Mouse (Mus musculus): ENCODE results near the gene Foxp1. TPM values are rescaled to one million over a fixed set of nuclear protein-coding genes. Genes with fewer than 3 reads are reported as not detected.
A peak's percentile ranks its signal among the peaks of the same experiment; 100 is the strongest.

Gene Foxp1
- polyA plus RNA-seq, 1 experiment = 129 TPM

GRCm38 (mm10) chr6:99094339-99094989, 428.1 kb downstream of the Foxp1 start:
- 0 out of 2 replicates have a peak overlapping the region, but pooled peaks have one; percentile 16 for H3K27ac ChIP-seq (ENCODE audit: control insufficient read depth, insufficient read depth, low read length)

GRCm38 (mm10) chr6:99093856-99094255, 428.7 kb downstream of the Foxp1 start:
- H3K27ac ChIP-seq (ENCODE audit: control insufficient read depth, insufficient read depth, low read length) = no peak overlapping the region
- WGBS = 82% methylated on average over 2 of the region's 2 CpGs

More at GRCm38 (mm10) chr6:99094339-99094989, 428.1 kb downstream of the Foxp1 start:
- 76% methylated on average over 10 of the region's 10 CpGs for WGBS
- no peak for TF ChIP-seq CTCF (IDR thresholded peaks at IDR 0.05; ENCODE audit: borderline replicate concordance, control insufficient read depth, extremely low read depth, insufficient read depth, low read length, poor library complexity)
- no peak for TF ChIP-seq POLR2A (IDR thresholded peaks at IDR 0.05; ENCODE audit: control insufficient read depth, extremely low read depth, insufficient read depth, low read length, poor library complexity)
- Histone ChIP-seq H3K4me3 (ENCODE audit: control insufficient read depth, insufficient read depth, low read length) (peak overlapping the region; percentile 27), H3K27me3 (ENCODE audit: control insufficient read depth, insufficient read depth, low read length) (no peaks in the 10 kb centered on the region), H3K36me3 (ENCODE audit: control insufficient read depth, insufficient read depth, low read length) (no peaks in the 10 kb centered on the region), H3K4me1 (replicated peaks; ENCODE audit: control insufficient read depth, insufficient read depth, low read length) (peaks cover 20% of the 10 kb centered on the region)
- DNase-seq = no peak

GRCm38 (mm10) chr6:99093208-99093607, 429.3 kb downstream of the Foxp1 start:
- WGBS = 87% methylated on average over 5 of the region's 5 CpGs
- Histone ChIP-seq H3K4me1 (replicated peaks; ENCODE audit: control insufficient read depth, insufficient read depth, low read length) (peaks cover 20% of the 10 kb centered on the region), H3K4me3 (ENCODE audit: control insufficient read depth, insufficient read depth, low read length) (no peak overlapping the region), H3K27ac (ENCODE audit: control insufficient read depth, insufficient read depth, low read length) (no peak overlapping the region), H3K36me3 (ENCODE audit: control insufficient read depth, insufficient read depth, low read length) (no peaks in the 10 kb centered on the region), H3K27me3 (ENCODE audit: control insufficient read depth, insufficient read depth, low read length) (no peaks in the 10 kb centered on the region)
- TF ChIP-seq CTCF (IDR thresholded peaks at IDR 0.05; ENCODE audit: borderline replicate concordance, control insufficient read depth, extremely low read depth, insufficient read depth, low read length, poor library complexity) (no peak), POLR2A (IDR thresholded peaks at IDR 0.05; ENCODE audit: control insufficient read depth, extremely low read depth, insufficient read depth, low read length, poor library complexity) (no peak)
- no peak for DNase-seq

More at GRCm38 (mm10) chr6:99093856-99094255, 428.7 kb downstream of the Foxp1 start:
- Histone ChIP-seq H3K4me3 (ENCODE audit: control insufficient read depth, insufficient read depth, low read length) (no peak overlapping the region), H3K27me3 (ENCODE audit: control insufficient read depth, insufficient read depth, low read length) (no peaks in the 10 kb centered on the region), H3K36me3 (ENCODE audit: control insufficient read depth, insufficient read depth, low read length) (no peaks in the 10 kb centered on the region), H3K4me1 (replicated peaks; ENCODE audit: control insufficient read depth, insufficient read depth, low read length) (peaks cover 20% of the 10 kb centered on the region)
- no peak for DNase-seq
- TF ChIP-seq CTCF (IDR thresholded peaks at IDR 0.05; ENCODE audit: borderline replicate concordance, control insufficient read depth, extremely low read depth, insufficient read depth, low read length, poor library complexity) = no peak
- no peak for TF ChIP-seq POLR2A (IDR thresholded peaks at IDR 0.05; ENCODE audit: control insufficient read depth, extremely low read depth, insufficient read depth, low read length, poor library complexity)

- H3K27me3 ChIP-seq (ENCODE audit: control insufficient read depth, insufficient read depth, low read length) = no peaks in the 10 kb centered on the region
- no peak for DNase-seq
- WGBS = 90% methylated on average over 2 of the region's 2 CpGs
- H3K36me3 ChIP-seq (ENCODE audit: control insufficient read depth, insufficient read depth, low read length) = no peaks in the 10 kb centered on the region
- no peak overlapping the region for H3K27ac ChIP-seq (ENCODE audit: control insufficient read depth, insufficient read depth, low read length)
- H3K4me1 ChIP-seq (replicated peaks; ENCODE audit: control insufficient read depth, insufficient read depth, low read length) = peaks cover 13% of the 10 kb centered on the region
- no peak for TF ChIP-seq CTCF (IDR thresholded peaks at IDR 0.05; ENCODE audit: borderline replicate concordance, control insufficient read depth, extremely low read depth, insufficient read depth, low read length, poor library complexity)
- TF ChIP-seq POLR2A (IDR thresholded peaks at IDR 0.05; ENCODE audit: control insufficient read depth, extremely low read depth, insufficient read depth, low read length, poor library complexity) = no peak
- no peak overlapping the region for H3K4me3 ChIP-seq (ENCODE audit: control insufficient read depth, insufficient read depth, low read length)
Observed at GRCm38 (mm10) chr6:99091799-99092198, 430.7 kb downstream of the Foxp1 start.

GRCm38 (mm10) chr6:99087598-99087997, 434.9 kb downstream of the Foxp1 start:
- Histone ChIP-seq H3K4me1 (replicated peaks; ENCODE audit: control insufficient read depth, insufficient read depth, low read length) (no peaks in the 10 kb centered on the region), H3K4me3 (ENCODE audit: control insufficient read depth, insufficient read depth, low read length) (no peak overlapping the region), H3K27me3 (ENCODE audit: control insufficient read depth, insufficient read depth, low read length) (no peaks in the 10 kb centered on the region), H3K27ac (ENCODE audit: control insufficient read depth, insufficient read depth, low read length) (no peak overlapping the region), H3K36me3 (ENCODE audit: control insufficient read depth, insufficient read depth, low read length) (peaks cover 8% of the 10 kb centered on the region)
- no peak for DNase-seq
- 93% methylated on average over 7 of the region's 7 CpGs for WGBS
- TF ChIP-seq POLR2A (IDR thresholded peaks at IDR 0.05; ENCODE audit: control insufficient read depth, extremely low read depth, insufficient read depth, low read length, poor library complexity) (no peak), CTCF (IDR thresholded peaks at IDR 0.05; ENCODE audit: borderline replicate concordance, control insufficient read depth, extremely low read depth, insufficient read depth, low read length, poor library complexity) (no peak)

- Histone ChIP-seq H3K27me3 (ENCODE audit: control insufficient read depth, insufficient read depth, low read length) (no peaks in the 10 kb centered on the region), H3K27ac (ENCODE audit: control insufficient read depth, insufficient read depth, low read length) (no peak overlapping the region), H3K4me1 (replicated peaks; ENCODE audit: control insufficient read depth, insufficient read depth, low read length) (no peaks in the 10 kb centered on the region), H3K4me3 (ENCODE audit: control insufficient read depth, insufficient read depth, low read length) (no peak overlapping the region), H3K36me3 (ENCODE audit: control insufficient read depth, insufficient read depth, low read length) (peaks cover 8% of the 10 kb centered on the region)
- WGBS = 97% methylated on average over 4 of the region's 4 CpGs
- no peak for TF ChIP-seq POLR2A (IDR thresholded peaks at IDR 0.05; ENCODE audit: control insufficient read depth, extremely low read depth, insufficient read depth, low read length, poor library complexity)
- TF ChIP-seq CTCF (IDR thresholded peaks at IDR 0.05; ENCODE audit: borderline replicate concordance, control insufficient read depth, extremely low read depth, insufficient read depth, low read length, poor library complexity) = no peak
- DNase-seq = no peak
Observed at GRCm38 (mm10) chr6:99084956-99085355, 437.6 kb downstream of the Foxp1 start.
